Mouse (Mus musculus): ENCODE results near the gene Emx2. TPM values are rescaled to one million over a fixed set of nuclear protein-coding genes. Genes with fewer than 3 reads are reported as not detected.

Emx2 gene
- 18.7 and 18.9 TPM in 2 replicates for polyA plus RNA-seq (2015; fragmentation: Nextera tagmentation; extraction: Ambion mirVana)

GRCm38 (mm10) chr19:59457951-59458742 is at the start of gene Emx2:
Emx2 (plus strand) TSS chr19:59458372.
- H3K4me1 ChIP-seq: peaks cover 34% of the 10 kb centered on the region
- peak within 1 kb of the TSS; percentile 71 for H3K4me2 ChIP-seq (replicated peaks)
- peak; percentile 83 for ATAC-seq (ENCODE audit: low FRiP score, low read depth)
- H3K27me3 ChIP-seq: peaks cover 86% of the 10 kb centered on the region
- no peaks in the 10 kb centered on the region for H3K9me3 ChIP-seq
- 1% methylated on average over 58 of the region's 58 CpGs for WGBS
- H3K9ac ChIP-seq: peak within 1 kb of the TSS; percentile 79
- H3K27ac ChIP-seq: peak within 1 kb of the TSS; percentile 92
- H3K4me3 ChIP-seq: peak within 1 kb of the TSS; percentile 52
- no peaks in the 10 kb centered on the region for H3K36me3 ChIP-seq

GRCm38 (mm10) chr19:59414128-59414527 is 44.0 kb upstream of the Emx2 start:
- no peak overlapping the region for H3K9ac ChIP-seq
- no peak overlapping the region for H3K4me3 ChIP-seq
- H3K9me3 ChIP-seq: no peaks in the 10 kb centered on the region
- no peak overlapping the region for H3K27ac ChIP-seq
- peaks cover 7% of the 10 kb centered on the region; the same call in 1 of the 2 replicates for H3K4me1 ChIP-seq
- peaks cover 29% of the 10 kb centered on the region for H3K27me3 ChIP-seq
- ATAC-seq (ENCODE audit: low FRiP score, low read depth): no peak
- no peak overlapping the region for H3K4me2 ChIP-seq (replicated peaks)
- 65% methylated on average over 5 of the region's 5 CpGs for WGBS
- no peaks in the 10 kb centered on the region for H3K36me3 ChIP-seq

- H3K36me3 ChIP-seq: no peaks in the 10 kb centered on the region
- H3K9me3 ChIP-seq: no peaks in the 10 kb centered on the region
- H3K9ac ChIP-seq: no peak overlapping the region
- peaks cover 17% of the 10 kb centered on the region for H3K4me1 ChIP-seq
- H3K27me3 ChIP-seq: peaks cover 44% of the 10 kb centered on the region
- WGBS: under 1% methylated on average over 15 of the region's 15 CpGs
- no peak overlapping the region for H3K4me3 ChIP-seq
- H3K4me2 ChIP-seq (replicated peaks): peak overlapping the region; percentile 12; the same call in 1 of the 2 replicates
- ATAC-seq (ENCODE audit: low FRiP score, low read depth): no peak
- no peak overlapping the region for H3K27ac ChIP-seq
Observed at GRCm38 (mm10) chr19:59418024-59418423, 40.1 kb upstream of the Emx2 start.

GRCm38 (mm10) chr19:59418671-59419070 is 39.5 kb upstream of the Emx2 start:
- 74% methylated on average over 6 of the region's 6 CpGs for WGBS
- peaks cover 44% of the 10 kb centered on the region for H3K27me3 ChIP-seq
- H3K27ac ChIP-seq: no peak overlapping the region
- no peak overlapping the region for H3K4me3 ChIP-seq
- H3K4me2 ChIP-seq (replicated peaks): no peak overlapping the region
- H3K36me3 ChIP-seq: no peaks in the 10 kb centered on the region
- H3K9me3 ChIP-seq: no peaks in the 10 kb centered on the region
- no peak for ATAC-seq (ENCODE audit: low FRiP score, low read depth)
- peaks cover 20% of the 10 kb centered on the region for H3K4me1 ChIP-seq
- no peak overlapping the region for H3K9ac ChIP-seq

GRCm38 (mm10) chr19:59422393-59422792 is 35.8 kb upstream of the Emx2 start:
- no peaks in the 10 kb centered on the region for H3K36me3 ChIP-seq
- 10% methylated on average over 8 of the region's 8 CpGs for WGBS
- no peaks in the 10 kb centered on the region for H3K9me3 ChIP-seq
- no peak overlapping the region; the same call in 1 of the 2 replicates for H3K4me3 ChIP-seq
- no peak for ATAC-seq (ENCODE audit: low FRiP score, low read depth)
- peaks cover 30% of the 10 kb centered on the region for H3K27me3 ChIP-seq
- peak overlapping the region; percentile 38 for H3K4me2 ChIP-seq (replicated peaks)
- peaks cover 47% of the 10 kb centered on the region for H3K4me1 ChIP-seq
- no peak overlapping the region for H3K9ac ChIP-seq
- H3K27ac ChIP-seq: no peak overlapping the region

- H3K27ac ChIP-seq: peak overlapping the region; percentile 70; the same call in 1 of the 2 replicates
- peaks cover 44% of the 10 kb centered on the region for H3K4me1 ChIP-seq
- 8% methylated on average over 6 of the region's 6 CpGs for WGBS
- H3K27me3 ChIP-seq: peaks cover 23% of the 10 kb centered on the region
- peaks cover 6% of the 10 kb centered on the region for H3K36me3 ChIP-seq
- H3K9ac ChIP-seq: no peak overlapping the region
- peak; percentile 67 for ATAC-seq (ENCODE audit: low FRiP score, low read depth)
- 0 out of 2 replicates have a peak overlapping the region, but pooled peaks have one; percentile 5 for H3K4me2 ChIP-seq (replicated peaks)
- peaks cover 6% of the 10 kb centered on the region for H3K9me3 ChIP-seq
- no peak overlapping the region for H3K4me3 ChIP-seq
Observed at GRCm38 (mm10) chr19:59423685-59424084, 34.5 kb upstream of the Emx2 start.

- no peak overlapping the region for H3K4me3 ChIP-seq
- peak overlapping the region; percentile 70 for H3K27ac ChIP-seq
- peaks cover 44% of the 10 kb centered on the region for H3K4me1 ChIP-seq
- ATAC-seq (ENCODE audit: low FRiP score, low read depth): peak; percentile 55
- H3K9me3 ChIP-seq: peaks cover 6% of the 10 kb centered on the region
- H3K36me3 ChIP-seq: peaks cover 6% of the 10 kb centered on the region
- WGBS: 29% methylated on average over 7 of the region's 7 CpGs
- H3K4me2 ChIP-seq (replicated peaks): no peak overlapping the region
- H3K9ac ChIP-seq: no peak overlapping the region
- peaks cover 16% of the 10 kb centered on the region for H3K27me3 ChIP-seq
Observed at GRCm38 (mm10) chr19:59424975-59425374, 33.2 kb upstream of the Emx2 start.

GRCm38 (mm10) chr19:59432286-59432685 is 25.9 kb upstream of the Emx2 start:
- H3K4me1 ChIP-seq: peaks cover 44% of the 10 kb centered on the region
- peaks cover 6% of the 10 kb centered on the region for H3K9me3 ChIP-seq
- WGBS: 28% methylated on average over 6 of the region's 6 CpGs
- peaks cover 6% of the 10 kb centered on the region for H3K36me3 ChIP-seq
- peak overlapping the region; percentile 8; the same call in 1 of the 2 replicates for H3K9ac ChIP-seq
- H3K4me2 ChIP-seq (replicated peaks): peak overlapping the region; percentile 19
- H3K4me3 ChIP-seq: no peak overlapping the region
- no peak overlapping the region for H3K27ac ChIP-seq
- H3K27me3 ChIP-seq: peaks cover 2% of the 10 kb centered on the region; the same call in 1 of the 2 replicates
- peak; percentile 68; the same call in 1 of the 2 replicates for ATAC-seq (ENCODE audit: low FRiP score, low read depth)

GRCm38 (mm10) chr19:59450561-59451135 is 7.5 kb upstream of the Emx2 start:
- Histone ChIP-seq H3K4me2 (replicated peaks) (peak overlapping the region; percentile 58), H3K9ac (0 out of 2 replicates have a peak overlapping the region, but pooled peaks have one; percentile 51)
- no peak for ATAC-seq (ENCODE audit: low FRiP score, low read depth)

GRCm38 (mm10) chr19:59451441-59451951 is 6.7 kb upstream of the Emx2 start:
- Histone ChIP-seq H3K27me3 (peaks cover 95% of the 10 kb centered on the region), H3K9ac (peak overlapping the region; percentile 51; the same call in 1 of the 2 replicates), H3K27ac (no peak overlapping the region), H3K36me3 (no peaks in the 10 kb centered on the region), H3K4me3 (peak overlapping the region; percentile 31), H3K4me1 (peaks cover 33% of the 10 kb centered on the region), H3K9me3 (no peaks in the 10 kb centered on the region), H3K4me2 (replicated peaks) (peak overlapping the region; percentile 58)
- under 1% methylated on average over 31 of the region's 31 CpGs for WGBS
- no peak for ATAC-seq (ENCODE audit: low FRiP score, low read depth)

More at GRCm38 (mm10) chr19:59450561-59451135, 7.5 kb upstream of the Emx2 start:
- H3K36me3 ChIP-seq: no peaks in the 10 kb centered on the region
- 6% methylated on average over 14 of the region's 14 CpGs for WGBS
- peaks cover 89% of the 10 kb centered on the region for H3K27me3 ChIP-seq
- H3K4me1 ChIP-seq: peaks cover 31% of the 10 kb centered on the region
- no peak overlapping the region for H3K27ac ChIP-seq
- H3K4me3 ChIP-seq: peak overlapping the region; percentile 31; the same call in 1 of the 2 replicates
- H3K9me3 ChIP-seq: no peaks in the 10 kb centered on the region

- WGBS: 23% methylated on average over 4 of the region's 4 CpGs
- Histone ChIP-seq H3K27me3 (peaks cover 98% of the 10 kb centered on the region), H3K4me3 (no peak overlapping the region), H3K9me3 (no peaks in the 10 kb centered on the region), H3K4me1 (peaks cover 36% of the 10 kb centered on the region), H3K9ac (no peak overlapping the region), H3K36me3 (no peaks in the 10 kb centered on the region), H3K4me2 (replicated peaks) (no peak overlapping the region), H3K27ac (no peak overlapping the region)
- no peak for ATAC-seq (ENCODE audit: low FRiP score, low read depth)
Observed at GRCm38 (mm10) chr19:59452321-59452720, 5.9 kb upstream of the Emx2 start.

- H3K4me1 ChIP-seq: peaks cover 45% of the 10 kb centered on the region
- no peaks in the 10 kb centered on the region for H3K36me3 ChIP-seq
- no peaks in the 10 kb centered on the region for H3K9me3 ChIP-seq
- H3K27me3 ChIP-seq: peaks cover 98% of the 10 kb centered on the region
- H3K9ac ChIP-seq: no peak overlapping the region
- H3K27ac ChIP-seq: no peak overlapping the region
- peak overlapping the region; percentile 71 for H3K4me2 ChIP-seq (replicated peaks)
- ATAC-seq (ENCODE audit: low FRiP score, low read depth): no peak
- H3K4me3 ChIP-seq: peak overlapping the region; percentile 3; the same call in 1 of the 2 replicates
- WGBS: 15% methylated on average over 13 of the region's 13 CpGs
Observed at GRCm38 (mm10) chr19:59453591-59453990, 4.6 kb upstream of the Emx2 start.

Data from limb, embryonic 13.5 days (tissue).